Mouse (Mus musculus): ENCODE data around the gene Hist3h2ba. TPM values are rescaled to one million over a fixed set of nuclear protein-coding genes. Genes with fewer than 3 reads are reported as not detected.
A peak's percentile ranks its signal among the peaks of the same experiment; 100 is the strongest.
"Not testable (repeated sequence)": the region's sequence is repeated elsewhere in the genome, so short reads cannot be mapped to it uniquely, and the experiment has no call there.

The Hist3h2ba gene
- total and polyA plus RNA-seq, 2 experiments: 0.37 TPM; not detected in 1

GRCm38 (mm10) chr11:58947306-58947705 lies 1.4 kb upstream of the Hist3h2ba start:
- no peak overlapping the region for H3K27ac ChIP-seq (replicated peaks; ENCODE audit: insufficient read depth, low read depth, low read length)
- DNase-seq (ENCODE audit: extremely low read depth, low read depth, low spot score): no peak
- no peaks in the 10 kb centered on the region for H3K79me2 ChIP-seq (ENCODE audit: control insufficient read depth, insufficient read depth, low read length)
- H3K4me1 ChIP-seq (ENCODE audit: control insufficient read depth, insufficient read depth, low read length): peaks cover 9% of the 10 kb centered on the region; the same call in 1 of the 2 replicates
- no peak overlapping the region for H3K4me3 ChIP-seq (ENCODE audit: insufficient read depth, low read depth, low read length)
- 80% methylated on average over 3 of the region's 3 CpGs for WGBS
- H3K36me3 ChIP-seq (ENCODE audit: control insufficient read depth, insufficient read depth, low read length): no peaks in the 10 kb centered on the region
- H3K27me3 ChIP-seq (ENCODE audit: control insufficient read depth, insufficient read depth, low read length): peaks cover 8% of the 10 kb centered on the region; the same call in 1 of the 2 replicates
- TF ChIP-seq CTCF (IDR thresholded peaks at IDR 0.05; ENCODE audit: low read depth, low read length) (no peak), POLR2A (IDR thresholded peaks at IDR 0.05; ENCODE audit: extremely low read depth, insufficient read depth, low read length) (no peak)
- no peak overlapping the region for H3K9ac ChIP-seq (ENCODE audit: low read depth, low read length)

DNA sequence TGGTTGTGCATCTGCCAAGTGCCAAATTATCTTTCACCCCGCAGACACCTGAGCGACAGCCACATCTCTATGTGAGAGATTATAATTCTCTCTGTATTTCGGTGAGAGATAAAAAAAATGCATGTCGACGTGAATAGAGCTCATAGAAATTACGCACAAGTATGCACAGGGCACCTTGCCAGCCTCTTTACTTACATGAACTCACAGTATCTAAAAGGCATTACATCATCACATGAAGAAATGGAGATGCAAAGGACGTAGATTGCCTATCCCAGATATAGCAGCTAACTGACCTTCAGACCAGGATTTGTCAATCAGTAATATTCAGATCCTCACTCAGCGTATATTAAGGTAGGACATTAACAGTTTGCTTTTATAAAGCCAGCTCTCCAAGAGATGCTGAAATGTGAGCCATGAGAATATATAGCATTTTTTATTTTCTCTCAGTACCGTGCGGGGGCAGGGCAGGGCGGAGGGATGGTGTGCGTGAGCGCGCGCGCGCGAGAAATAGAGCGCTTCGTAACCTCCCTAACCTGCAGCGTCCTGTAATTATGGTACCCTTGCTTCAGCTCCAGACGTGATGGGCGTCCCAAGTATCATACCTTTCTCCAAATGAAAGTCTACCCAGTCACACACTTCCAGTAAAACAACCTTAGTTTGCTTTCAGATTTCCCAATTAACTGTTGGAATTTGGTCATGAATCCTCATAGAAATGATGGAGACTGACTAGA lies 757 bp upstream of the Hist3h2ba start:
- WGBS: 23% methylated on average over 23 of the region's 23 CpGs
- H3K36me3 ChIP-seq (ENCODE audit: control insufficient read depth, insufficient read depth, low read length): no peaks in the 10 kb centered on the region
- no peaks in the 10 kb centered on the region for H3K79me2 ChIP-seq (ENCODE audit: control insufficient read depth, insufficient read depth, low read length)
- peak overlapping the region; percentile 7; the same call in 1 of the 2 replicates for H3K4me3 ChIP-seq (ENCODE audit: insufficient read depth, low read depth, low read length)
- H3K27ac ChIP-seq (replicated peaks; ENCODE audit: insufficient read depth, low read depth, low read length): no peak overlapping the region
- no peak for TF ChIP-seq CTCF (IDR thresholded peaks at IDR 0.05; ENCODE audit: low read depth, low read length)
- no peak for TF ChIP-seq POLR2A (IDR thresholded peaks at IDR 0.05; ENCODE audit: extremely low read depth, insufficient read depth, low read length)
- H3K27me3 ChIP-seq (ENCODE audit: control insufficient read depth, insufficient read depth, low read length): peaks cover 8% of the 10 kb centered on the region; the same call in 1 of the 2 replicates
- peaks cover 9% of the 10 kb centered on the region; the same call in 1 of the 2 replicates for H3K4me1 ChIP-seq (ENCODE audit: control insufficient read depth, insufficient read depth, low read length)
- DNase-seq (ENCODE audit: extremely low read depth, low read depth, low spot score): no peak
- H3K9ac ChIP-seq (ENCODE audit: low read depth, low read length): no peak overlapping the region

- DNase-seq (ENCODE audit: extremely low read depth, low read depth, low spot score): no peak
- Histone ChIP-seq H3K4me3 (ENCODE audit: insufficient read depth, low read depth, low read length) (no peak overlapping the region), H3K36me3 (ENCODE audit: control insufficient read depth, insufficient read depth, low read length) (no peaks in the 10 kb centered on the region), H3K27ac (replicated peaks; ENCODE audit: insufficient read depth, low read depth, low read length) (no peak overlapping the region), H3K79me2 (ENCODE audit: control insufficient read depth, insufficient read depth, low read length) (no peaks in the 10 kb centered on the region), H3K4me1 (ENCODE audit: control insufficient read depth, insufficient read depth, low read length) (peaks cover 15% of the 10 kb centered on the region; the same call in 1 of the 2 replicates), H3K9ac (ENCODE audit: low read depth, low read length) (no peak overlapping the region), H3K27me3 (ENCODE audit: control insufficient read depth, insufficient read depth, low read length) (peaks cover 8% of the 10 kb centered on the region; the same call in 1 of the 2 replicates)
- TF ChIP-seq CTCF (IDR thresholded peaks at IDR 0.05; ENCODE audit: low read depth, low read length) (no peak), POLR2A (IDR thresholded peaks at IDR 0.05; ENCODE audit: extremely low read depth, insufficient read depth, low read length) (no peak)
- WGBS: 37% methylated on average over 20 of the region's 20 CpGs
Observed at GRCm38 (mm10) chr11:58949480-58950431, 1.0 kb downstream of the Hist3h2ba start.

- H3K4me3 ChIP-seq (ENCODE audit: insufficient read depth, low read depth, low read length): no peak overlapping the region
- 86% methylated on average over 5 of the region's 5 CpGs for WGBS
- H3K27ac ChIP-seq (replicated peaks; ENCODE audit: insufficient read depth, low read depth, low read length): no peak overlapping the region
- DNase-seq (ENCODE audit: extremely low read depth, low read depth, low spot score): no peak
- TF ChIP-seq CTCF (IDR thresholded peaks at IDR 0.05; ENCODE audit: low read depth, low read length) (no peak), POLR2A (IDR thresholded peaks at IDR 0.05; ENCODE audit: extremely low read depth, insufficient read depth, low read length) (no peak)
- peaks cover 2% of the 10 kb centered on the region; the same call in 1 of the 2 replicates for H3K79me2 ChIP-seq (ENCODE audit: control insufficient read depth, insufficient read depth, low read length)
- H3K4me1 ChIP-seq (ENCODE audit: control insufficient read depth, insufficient read depth, low read length): peaks cover 13% of the 10 kb centered on the region; the same call in 1 of the 2 replicates
- H3K27me3 ChIP-seq (ENCODE audit: control insufficient read depth, insufficient read depth, low read length): peaks cover 8% of the 10 kb centered on the region; the same call in 1 of the 2 replicates
- no peaks in the 10 kb centered on the region for H3K36me3 ChIP-seq (ENCODE audit: control insufficient read depth, insufficient read depth, low read length)
- H3K9ac ChIP-seq (ENCODE audit: low read depth, low read length): no peak overlapping the region
Observed at GRCm38 (mm10) chr11:58951210-58951609, 2.5 kb downstream of the Hist3h2ba start.

DNA sequence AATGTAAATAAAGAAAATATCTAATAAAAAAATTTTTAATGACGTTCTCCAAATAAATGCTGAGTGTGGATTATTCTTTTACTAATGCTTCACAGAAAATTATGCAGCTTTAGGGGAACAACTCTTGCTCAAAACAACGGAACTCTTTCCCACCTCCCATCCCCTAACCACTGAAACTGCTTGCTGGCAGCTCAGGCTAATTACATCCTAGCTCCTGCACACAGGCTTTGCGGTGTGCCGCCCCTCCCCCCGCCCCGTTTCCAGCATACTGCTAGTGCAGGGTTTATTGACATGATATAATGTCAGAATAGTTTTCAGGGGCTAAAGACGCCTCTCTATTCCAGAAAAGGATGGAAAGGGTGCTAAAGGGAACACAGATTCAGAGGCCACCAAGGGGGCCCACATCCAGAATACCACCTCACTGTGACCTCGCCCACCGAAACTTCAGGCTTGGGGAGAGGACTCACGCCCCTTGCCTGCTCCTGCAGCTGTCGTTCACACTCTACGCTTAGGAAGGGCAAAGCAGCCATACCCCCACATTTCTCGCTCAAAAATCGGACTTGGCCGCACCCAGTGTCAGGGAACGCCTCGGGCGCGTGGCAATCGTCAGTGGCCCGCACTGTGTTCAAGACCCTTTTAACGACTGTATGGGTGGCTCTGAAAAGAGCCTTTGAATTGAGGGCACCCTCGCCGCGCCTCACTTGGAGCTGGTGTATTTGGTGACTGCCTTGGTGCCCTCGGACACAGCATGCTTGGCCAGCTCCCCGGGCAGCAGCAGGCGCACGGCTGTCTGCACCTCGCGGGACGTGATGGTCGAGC lies 4.8 kb downstream of the Hist3h2ba start:
- H3K79me2 ChIP-seq (ENCODE audit: control insufficient read depth, insufficient read depth, low read length): peaks cover 2% of the 10 kb centered on the region; the same call in 1 of the 2 replicates
- no peak for DNase-seq (ENCODE audit: extremely low read depth, low read depth, low spot score)
- H3K27me3 ChIP-seq (ENCODE audit: control insufficient read depth, insufficient read depth, low read length): peaks cover 5% of the 10 kb centered on the region; the same call in 1 of the 2 replicates
- peak overlapping the region; percentile 51 for H3K4me3 ChIP-seq (ENCODE audit: insufficient read depth, low read depth, low read length)
- 0 out of 2 replicates have a peak, but pooled peaks cover 2% of the 10 kb centered on the region for H3K36me3 ChIP-seq (ENCODE audit: control insufficient read depth, insufficient read depth, low read length)
- no peak for TF ChIP-seq CTCF (IDR thresholded peaks at IDR 0.05; ENCODE audit: low read depth, low read length)
- no peak overlapping the region for H3K27ac ChIP-seq (replicated peaks; ENCODE audit: insufficient read depth, low read depth, low read length)
- H3K9ac ChIP-seq (ENCODE audit: low read depth, low read length): peak overlapping the region; percentile 74
- H3K4me1 ChIP-seq (ENCODE audit: control insufficient read depth, insufficient read depth, low read length): peaks cover 10% of the 10 kb centered on the region; the same call in 1 of the 2 replicates
- WGBS: 4% methylated on average over 33 of the region's 33 CpGs

GRCm38 (mm10) chr11:58954170-58954419 lies 5.4 kb downstream of the Hist3h2ba start:
- Histone ChIP-seq H3K27ac (replicated peaks; ENCODE audit: insufficient read depth, low read depth, low read length) (peak overlapping the region; percentile 32; the same call in 1 of the 2 replicates), H3K9ac (ENCODE audit: low read depth, low read length) (peak overlapping the region; percentile 74), H3K4me3 (ENCODE audit: insufficient read depth, low read depth, low read length) (peak overlapping the region; percentile 51)
- H3K79me2 ChIP-seq (ENCODE audit: control insufficient read depth, insufficient read depth, low read length); H3K27me3 ChIP-seq (ENCODE audit: control insufficient read depth, insufficient read depth, low read length); DNase-seq (ENCODE audit: extremely low read depth, low read depth, low spot score); H3K4me1 ChIP-seq (ENCODE audit: control insufficient read depth, insufficient read depth, low read length); H3K36me3 ChIP-seq (ENCODE audit: control insufficient read depth, insufficient read depth, low read length): not testable (repeated sequence)
- WGBS: under 1% methylated on average over 17 of the region's 17 CpGs
